Mouse (Mus musculus) kidney, adult 2 months (tissue): ENCODE results near the gene Selenos. TPM values are rescaled to one million over a fixed set of nuclear protein-coding genes. Genes with fewer than 3 reads are reported as not detected.

ENCODE experiments used
- DNase-seq: peaks from one replicate; pipeline ENCODE4 v3.0.0; 2021
- H3K27ac ChIP-seq: fragments of 200-500 bp; 2 replicates; pipeline ENCODE4 v1.5.1; 2012; ENCODE audit warnings: low read depth, low read length, control low read depth, inconsistent platforms; ENCODE audit not compliant: insufficient read depth
- H3K27me3 ChIP-seq: fragments of 200-500 bp; replicated peaks from 2 replicates; pipeline ENCODE4 v1.6.1; 2012; ENCODE audit warnings: mild to moderate bottlenecking, moderate library complexity, low read length, inconsistent platforms; ENCODE audit not compliant: control insufficient read depth, insufficient read depth
- H3K36me3 ChIP-seq: fragments of 200-500 bp; 2 replicates; pipeline ENCODE4 v1.6.1; 2012; ENCODE audit warnings: mild to moderate bottlenecking, moderate library complexity, low read length, inconsistent platforms; ENCODE audit not compliant: control insufficient read depth, insufficient read depth
- H3K4me1 ChIP-seq: fragments of 200-500 bp; 2 replicates; pipeline ENCODE4 v1.6.1; 2011; ENCODE audit warnings: low read length; ENCODE audit not compliant: control insufficient read depth, insufficient read depth
- H3K4me3 ChIP-seq: fragments of 200-500 bp; 2 replicates; pipeline ENCODE4 v1.5.1; 2011; ENCODE audit warnings: mild to moderate bottlenecking, low read depth, low read length, control low read depth; ENCODE audit not compliant: insufficient read depth
- CTCF ChIP-seq: fragments of 200-500 bp; conservative IDR thresholded peaks from 2 replicates; pipeline ENCODE4 v1.5.1; 2011; ENCODE audit warnings: low read depth, mild to moderate bottlenecking, control low read depth, low read length, moderate library complexity, mixed read lengths; ENCODE audit not compliant: insufficient read depth, insufficient read length
- POLR2A ChIP-seq: fragments of 200-500 bp; IDR thresholded peaks from one replicate; pipeline ENCODE4 v1.6.1; 2011; ENCODE audit warnings: low read depth, low read length, control low read depth
- WGBS: fragments of 180-500 bp; shearing (Covaris S2); methylation state at CpG from one replicate; pipeline ENCODE4 v1.1.7; 2018; 5-methylcytosine and 5-hydroxymethylcytosine counted together
- polyA plus RNA-seq: library from polyadenylated mRNA; depleted of rRNA; stranded (reverse); fragments of >200 nt; gene quantifications from 2 replicates; pipeline ENCODE4 v1.2.3, GENCODE M21; 2012

Gene Selenos
- polyA plus RNA-seq, 1 experiment, result 77.2 TPM

DNA sequence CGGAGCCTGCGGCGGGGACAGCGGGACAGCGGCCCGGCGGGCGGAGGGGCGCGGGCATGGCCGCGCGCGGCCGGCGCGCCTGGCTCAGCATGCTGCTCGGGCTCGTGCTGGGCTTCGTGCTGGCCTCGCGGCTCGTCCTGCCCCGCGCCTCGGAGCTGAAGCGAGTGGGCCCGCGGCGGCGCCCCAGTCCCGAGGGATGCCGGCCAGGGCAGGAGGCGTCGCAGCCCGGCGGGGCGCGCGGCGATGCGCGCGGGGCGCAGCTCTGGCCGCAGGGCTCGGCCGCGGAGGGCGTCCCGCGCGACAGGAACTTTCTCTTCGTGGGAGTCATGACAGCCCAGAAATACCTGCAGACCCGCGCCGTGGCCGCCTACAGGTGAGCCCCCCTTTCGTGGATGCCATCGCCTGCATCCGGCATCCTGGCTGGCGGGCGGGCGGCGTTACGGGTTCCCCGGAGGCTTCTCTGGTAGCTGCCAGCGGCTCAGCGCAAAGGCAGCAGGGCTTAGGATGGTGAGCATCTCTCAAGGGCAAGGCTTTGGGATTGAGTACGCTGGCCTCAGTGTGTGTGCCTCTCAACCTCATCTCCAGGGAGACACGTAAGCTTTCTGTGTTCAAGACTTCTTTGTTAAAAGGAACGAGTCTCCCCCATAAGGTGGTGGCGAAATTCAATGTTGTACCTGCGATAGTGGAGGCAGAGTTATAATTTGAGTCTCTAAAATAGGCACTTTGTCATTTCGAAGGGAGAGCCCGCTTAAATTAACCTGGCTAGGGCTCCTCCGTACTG lies 30.6 kb downstream of the Selenos start:
- H3K36me3 ChIP-seq, result no peaks in the 10 kb centered on the region
- peaks cover 16% of the 10 kb centered on the region; the same call in 1 of the 2 replicates for H3K4me1 ChIP-seq
- peak overlapping the region; percentile 81 for H3K4me3 ChIP-seq
- DNase-seq, result no peak
- H3K27ac ChIP-seq, result no peak overlapping the region
- no peaks in the 10 kb centered on the region for H3K27me3 ChIP-seq
- TF ChIP-seq CTCF, result no peak
- no peak for TF ChIP-seq POLR2A
- WGBS, result 6% methylated on average over 77 of the region's 77 CpGs

DNA sequence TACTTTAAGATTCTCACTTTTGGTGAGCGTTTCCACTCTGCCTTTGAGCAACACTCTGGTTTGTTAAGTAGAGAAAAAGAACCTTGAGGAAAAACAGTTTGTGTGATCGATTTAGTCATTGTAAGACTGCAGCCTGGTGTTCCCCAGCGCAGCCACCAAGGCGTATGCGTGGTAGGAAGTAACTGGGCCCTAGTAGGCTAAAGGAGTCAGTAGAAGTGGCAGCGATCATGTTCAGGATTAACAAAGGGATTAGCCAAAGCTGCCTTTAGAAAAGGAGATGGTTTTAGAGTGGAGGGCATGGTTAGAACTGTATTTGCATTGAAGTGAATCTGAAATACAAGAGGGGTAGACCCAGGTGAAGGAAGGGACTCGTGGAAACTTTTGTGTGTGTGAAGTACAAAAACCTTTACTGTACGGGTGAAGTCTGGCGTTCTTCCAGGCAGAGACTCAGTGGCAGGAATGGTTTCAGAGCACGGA lies 31.2 kb downstream of the Selenos start:
- peak; percentile 35 for DNase-seq
- Histone ChIP-seq H3K27me3 (no peaks in the 10 kb centered on the region), H3K36me3 (no peaks in the 10 kb centered on the region), H3K4me1 (peaks cover 16% of the 10 kb centered on the region; the same call in 1 of the 2 replicates), H3K27ac (no peak overlapping the region), H3K4me3 (peak overlapping the region; percentile 81)
- 27% methylated on average over 10 of the region's 10 CpGs for WGBS
- TF ChIP-seq POLR2A (no peak), CTCF (no peak)

DNA sequence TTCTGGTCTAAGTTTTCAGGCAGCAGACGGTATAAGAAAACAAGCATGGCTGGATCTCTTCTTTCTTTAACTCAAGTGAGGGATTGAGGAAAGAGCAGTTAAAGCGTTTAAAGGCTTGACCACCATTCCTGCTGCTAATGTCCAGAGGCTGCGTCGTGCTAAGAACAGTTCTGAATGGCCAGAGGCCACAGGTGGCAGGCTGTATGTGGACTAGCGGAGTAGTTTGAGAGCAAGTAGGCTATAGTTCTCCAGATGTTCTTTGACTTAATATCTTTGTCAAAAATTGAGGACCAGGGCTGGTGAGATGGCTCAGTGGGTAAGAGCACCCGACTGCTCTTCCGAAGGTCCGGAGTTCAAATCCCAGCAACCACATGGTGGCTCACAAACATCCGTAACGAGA lies 31.8 kb downstream of the Selenos start:
- Histone ChIP-seq H3K4me3 (no peak overlapping the region), H3K4me1 (peaks cover 16% of the 10 kb centered on the region; the same call in 1 of the 2 replicates), H3K27ac (no peak overlapping the region), H3K36me3 (no peaks in the 10 kb centered on the region), H3K27me3 (no peaks in the 10 kb centered on the region)
- WGBS, result 81% methylated on average over 10 of the region's 10 CpGs
- TF ChIP-seq CTCF (no peak), POLR2A (no peak)
- no peak for DNase-seq

DNA sequence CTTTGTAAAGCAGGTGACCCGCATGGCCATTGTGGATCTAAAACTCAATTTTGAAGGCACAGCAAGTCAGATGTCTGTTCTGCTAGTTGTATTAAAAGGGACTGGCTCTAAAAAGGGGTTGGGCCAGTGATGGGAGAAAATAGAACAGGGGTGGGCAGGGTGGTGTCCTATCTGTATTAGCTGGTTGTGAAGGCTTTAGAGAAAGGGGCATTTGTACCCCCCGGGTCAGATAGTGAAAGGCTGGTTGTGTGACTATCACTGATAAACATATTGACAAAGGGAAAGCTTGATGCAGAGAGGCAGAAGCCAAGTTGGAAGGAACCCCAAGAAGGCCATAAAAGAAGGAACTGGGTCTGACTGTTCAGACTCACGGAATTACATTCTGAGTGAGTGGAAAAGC lies 34.1 kb downstream of the Selenos start:
- 92% methylated on average over 3 of the region's 3 CpGs for WGBS
- DNase-seq, result no peak
- H3K4me3 ChIP-seq, result no peak overlapping the region
- no peak overlapping the region for H3K27ac ChIP-seq
- peaks cover 9% of the 10 kb centered on the region; the same call in 1 of the 2 replicates for H3K4me1 ChIP-seq
- no peaks in the 10 kb centered on the region for H3K27me3 ChIP-seq
- H3K36me3 ChIP-seq, result no peaks in the 10 kb centered on the region
- no peak for TF ChIP-seq CTCF
- no peak for TF ChIP-seq POLR2A

DNA sequence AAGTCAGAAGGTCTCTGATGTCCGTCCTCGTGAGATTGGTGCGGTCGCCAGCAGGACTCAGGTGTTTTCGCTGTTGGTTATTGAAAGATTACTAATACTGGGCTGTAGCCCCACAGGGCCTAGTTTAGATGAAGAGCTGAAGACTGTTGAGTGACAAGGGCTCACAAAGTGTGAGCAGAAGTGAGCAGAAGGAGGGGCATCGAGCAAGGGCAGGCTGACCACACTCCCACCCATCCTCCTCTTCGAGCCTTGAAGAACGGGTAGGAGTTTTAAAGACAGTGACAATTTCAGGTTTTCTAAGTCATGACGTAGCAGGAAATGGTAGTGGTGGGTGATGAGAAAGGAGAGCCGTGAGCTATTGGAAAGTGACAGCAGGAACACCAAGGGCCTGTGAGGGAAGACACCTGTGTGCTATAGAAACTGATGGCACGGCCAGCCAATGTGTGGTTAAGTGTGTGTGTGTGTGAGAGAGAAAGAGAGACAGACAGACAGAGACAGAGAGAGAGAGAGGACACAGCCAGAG lies 36.4 kb downstream of the Selenos start:
- TF ChIP-seq CTCF (no peak), POLR2A (no peak)
- peaks cover 1% of the 10 kb centered on the region; the same call in 1 of the 2 replicates for H3K4me1 ChIP-seq
- no peak overlapping the region for H3K4me3 ChIP-seq
- no peaks in the 10 kb centered on the region for H3K36me3 ChIP-seq
- DNase-seq, result no peak
- WGBS, result 80% methylated on average over 11 of the region's 11 CpGs
- no peaks in the 10 kb centered on the region for H3K27me3 ChIP-seq
- H3K27ac ChIP-seq, result no peak overlapping the region

DNA sequence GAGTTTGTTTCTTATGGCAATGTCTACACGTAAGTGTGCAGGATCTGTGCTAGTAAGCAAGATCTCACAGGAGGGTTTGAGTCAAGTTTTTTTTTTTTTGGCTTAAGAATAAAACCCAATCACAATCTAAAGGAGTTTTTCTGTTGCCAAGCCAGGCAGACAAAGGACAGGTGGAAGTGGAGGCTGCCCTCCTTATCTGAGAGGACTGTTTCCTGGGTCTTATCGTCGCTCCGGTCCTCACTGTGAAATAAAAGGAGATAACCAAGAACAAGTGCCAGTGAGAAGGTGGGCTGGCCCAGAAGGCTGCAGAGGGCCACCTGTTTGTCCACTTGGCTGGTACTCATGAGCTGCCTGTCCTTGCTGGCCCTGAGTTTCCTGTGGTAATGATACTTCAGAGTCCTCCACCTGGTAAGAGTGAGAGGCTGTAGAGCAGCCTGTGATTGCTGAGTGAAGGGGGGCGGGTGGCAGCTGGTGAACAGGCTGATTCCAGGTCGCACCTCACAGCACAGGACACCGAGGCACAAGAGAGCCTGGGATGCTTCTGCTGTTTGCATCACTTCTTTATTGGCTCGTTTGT lies 37.5 kb downstream of the Selenos start:
- no peak overlapping the region for H3K4me3 ChIP-seq
- TF ChIP-seq CTCF (no peak), POLR2A (no peak)
- WGBS, result 78% methylated on average over 8 of the region's 8 CpGs
- DNase-seq, result no peak
- no peaks in the 10 kb centered on the region for H3K36me3 ChIP-seq
- H3K4me1 ChIP-seq, result no peaks in the 10 kb centered on the region; the same call in 1 of the 2 replicates
- H3K27me3 ChIP-seq, result no peaks in the 10 kb centered on the region
- H3K27ac ChIP-seq, result no peak overlapping the region

DNA sequence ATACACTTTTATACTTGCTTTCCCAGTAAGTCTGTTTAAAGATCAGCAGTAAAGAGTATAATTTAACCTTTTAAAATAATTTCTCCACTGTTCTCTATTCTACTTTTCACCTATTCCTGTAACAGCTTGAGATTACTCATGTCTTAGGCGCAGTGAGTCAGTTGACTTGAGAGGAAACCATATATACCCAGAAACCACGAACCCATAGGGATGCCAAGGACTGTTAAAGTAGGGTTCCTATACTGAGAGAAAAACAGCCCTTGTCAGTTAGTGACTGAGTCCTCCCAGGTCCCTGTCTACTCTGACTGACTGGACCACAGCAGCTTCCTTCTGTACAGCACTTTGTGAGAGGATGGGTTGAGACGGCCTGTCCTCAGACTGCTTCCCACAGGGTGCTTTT lies 38.6 kb downstream of the Selenos start:
- Histone ChIP-seq H3K27me3 (no peaks in the 10 kb centered on the region), H3K4me3 (no peak overlapping the region), H3K4me1 (no peaks in the 10 kb centered on the region; the same call in 1 of the 2 replicates), H3K36me3 (no peaks in the 10 kb centered on the region), H3K27ac (no peak overlapping the region)
- TF ChIP-seq CTCF (no peak), POLR2A (no peak)
- 85% methylated on average over 3 of the region's 3 CpGs for WGBS
- no peak for DNase-seq
